Mouse (Mus musculus) MEL (cell line): Measurements from ENCODE around the gene Ppfia2.

Experiments
- BHLHE40 ChIP-seq: IDR thresholded peaks from 2 replicates; pipeline ENCODE4 v1.6.1; 2012; ENCODE audit warnings: low read depth, mild to moderate bottlenecking, inconsistent platforms, low read length, improper control_type of control experiment, borderline replicate concordance
- CTCF ChIP-seq, 3 experiments: IDR thresholded peaks in 2 of 3; conservative IDR thresholded peaks in 1 of 3; 2 replicates each; pipeline ENCODE4 v1.5.1; 2011 to 2012; ENCODE audit warnings: low read length in 3 of 3, low read depth in 2 of 3, mild to moderate bottlenecking in 2 of 3, improper control_type of control experiment in 1 of 3, inconsistent platforms in 1 of 3, mixed read lengths in 1 of 3, moderate library complexity in 1 of 3; ENCODE audit not compliant: control insufficient read depth in 1 of 3, insufficient read depth in 1 of 3, poor library complexity in 1 of 3, severe bottlenecking in 1 of 3
- EP300 ChIP-seq, 2 experiments: IDR thresholded peaks; 2 replicates each; pipeline ENCODE4 v1.6.1; 2011; ENCODE audit warnings: improper control_type of control experiment in 2 of 2, low read length in 2 of 2, low read depth in 1 of 2, mild to moderate bottlenecking in 1 of 2
- KAT2A ChIP-seq: conservative IDR thresholded peaks from 2 replicates; pipeline ENCODE4 v1.6.1; 2012; ENCODE audit warnings: low read depth, low read length, improper control_type of control experiment, inconsistent platforms
- MAX ChIP-seq: IDR thresholded peaks from 2 replicates; pipeline ENCODE4 v1.6.1; 2011; ENCODE audit warnings: low read length, improper control_type of control experiment
- POLR2A ChIP-seq, 2 experiments: IDR thresholded peaks; 2 replicates each; pipeline ENCODE4 v1.6.1; 2011 to 2012; ENCODE audit warnings: low read length in 2 of 2, mild to moderate bottlenecking in 2 of 2, control low read depth in 1 of 2, improper control_type of control experiment in 1 of 2, low read depth in 1 of 2, moderate library complexity in 1 of 2; ENCODE audit not compliant: control insufficient read depth in 1 of 2, insufficient read depth in 1 of 2, poor library complexity in 1 of 2
- USF1 ChIP-seq: IDR thresholded peaks from 2 replicates; pipeline ENCODE4 v1.6.1; 2014; ENCODE audit warnings: low read depth, mild to moderate bottlenecking, inconsistent platforms, low read length, improper control_type of control experiment, moderate library complexity
- ZMIZ1 ChIP-seq: IDR thresholded peaks from 2 replicates; pipeline ENCODE4 v1.6.1; 2012; ENCODE audit warnings: low read depth, mild to moderate bottlenecking, inconsistent platforms, low read length, improper control_type of control experiment, moderate library complexity
- ZNF384 ChIP-seq: IDR thresholded peaks from 2 replicates; pipeline ENCODE4 v1.6.1; 2012; ENCODE audit warnings: low read depth, mild to moderate bottlenecking, inconsistent platforms, low read length, improper control_type of control experiment

DNA sequence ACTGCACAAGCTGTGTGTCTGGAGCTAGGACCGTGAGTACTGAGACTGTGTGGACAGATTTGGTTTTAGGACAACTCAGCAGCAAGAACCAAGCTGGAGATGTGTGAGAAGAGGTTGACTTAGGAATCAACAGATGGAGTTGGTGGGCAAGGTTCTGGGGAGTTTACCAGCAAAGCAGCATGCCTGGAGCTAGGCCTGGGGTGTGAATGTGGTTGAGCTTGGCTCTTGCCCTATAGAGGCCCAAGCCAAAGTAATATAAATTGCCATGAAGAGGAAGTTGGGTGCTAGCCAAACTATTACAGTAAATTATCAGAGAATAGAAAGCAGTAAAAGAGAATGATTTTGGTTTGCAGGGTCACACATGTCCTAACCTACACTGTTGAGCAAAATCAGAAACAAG is 150.8 kb downstream of the Ppfia2 start:
- TF ChIP-seq MAX, result no peak
- no peak for TF ChIP-seq CTCF (IDR thresholded peaks at IDR 0.05 in 2 of 3, conservative IDR thresholded peaks at IDR 0.05 in 1 of 3; ENCODE audit: control insufficient read depth in 1 of 3, insufficient read depth in 1 of 3, low read depth in 2 of 3, low read length in 3 of 3, poor library complexity in 1 of 3, severe bottlenecking in 1 of 3)
- TF ChIP-seq POLR2A (IDR thresholded peaks at IDR 0.05; ENCODE audit: control insufficient read depth in 1 of 2, insufficient read depth in 1 of 2, low read depth in 1 of 2, low read length in 2 of 2, poor library complexity in 1 of 2), result no peak
- TF ChIP-seq BHLHE40, result no peak
- no peak for TF ChIP-seq EP300 (IDR thresholded peaks at IDR 0.05; ENCODE audit: low read depth in 1 of 2, low read length in 2 of 2)
- no peak for TF ChIP-seq ZNF384
- no peak for TF ChIP-seq KAT2A
- TF ChIP-seq USF1, result no peak
- TF ChIP-seq ZMIZ1, result no peak
